Mouse (Mus musculus) lung, adult 10 weeks (tissue): ENCODE data around the gene Samt2. TPM values are rescaled to one million over a fixed set of nuclear protein-coding genes. Genes with fewer than 3 reads are reported as not detected.

Source experiments
- polyA plus RNA-seq: library from polyadenylated mRNA; stranded (reverse); fragments of 350-450 nt; fragmentation: Illumina TruSeq; extraction: RNeasy Lipid Tissue Mini Kit (QIAGEN cat#74804); gene quantifications from one replicate; pipeline ENCODE4 v1.2.3, GENCODE M21; 2014; ENCODE audit warnings: low read depth, low replicate concordance; ENCODE audit not compliant: insufficient read depth

The Samt2 gene
- not detected for polyA plus RNA-seq

GRCm38 (mm10) chrX:154579260-154579659 is at the start of gene Samt2:
Gene Samt2 (minus strand): TSS chrX:154579360.

Other genes with a start within 250 kb of the Samt2 start
- not detected for gene 4930524N10Rik, start 236.0 kb downstream of the Samt2 start, polyA plus RNA-seq
- gene Samt4, start 97.4 kb downstream of the Samt2 start, polyA plus RNA-seq = not detected